Mouse (Mus musculus) Patski (cell line): ENCODE measurements at regions not wholly inside any gene's neighbourhood (a gene's known extent, or its start where the extent isn't known, plus 50 kb on each side); places are given as distances from the start of the nearest gene placed in this dataset.
A peak's percentile ranks its signal among the peaks of the same experiment; 100 is the strongest.

Experiments
- ATAC-seq: fragments of 100-300 bp; one replicate; pipeline ENCODE4 v1.8.0; 2021
- CTCF ChIA-PET: fragments of 350-600 bp; sonication (Branson Sonifier 250); formaldehyde crosslinking; loops from one replicate; lab custom pipeline; 2022; ENCODE audit warnings: inconsistent platforms; lab: Charles Lee
- POLR2A ChIA-PET: fragments of 350-600 bp; sonication (Branson Sonifier 250); formaldehyde crosslinking; loops from one replicate; lab custom pipeline; 2022; ENCODE audit warnings: antibody characterized with exemption, inconsistent platforms; lab: Charles Lee
- DNase-seq: peaks from one replicate; pipeline ENCODE4 v3.0.0-alpha.2; 2011; ENCODE audit warnings: low read depth, low spot score
- H3K27me3 ChIP-seq: fragments of 371-371 bp; one replicate; pipeline ENCODE4 v1.5.1; 2021
- CTCF ChIP-seq: fragments of 100-300 bp; IDR thresholded peaks from one replicate; pipeline ENCODE4 v1.5.1; 2021
- in situ Hi-C: fragments of 300-500 bp; cut with MboI; formaldehyde crosslinking; loops from 3 replicates; pipeline ENCODE4 v1.11.1; 2018; ENCODE audit warnings: low pct_unique_long_range_greater_than_20kb, mixed read lengths

- no peak for TF ChIP-seq CTCF
- DNase-seq: peak; percentile 12
- CTCF ChIA-PET: no interaction called here
- peak; percentile 79 for ATAC-seq
- POLR2A ChIA-PET: interaction anchor here (0.6 kb wide), 1 partner anchor 30 kb away, joined by 3 read pairs; no protein-coding TSS in a partner anchor
- H3K27me3 ChIP-seq: no peaks in the 10 kb centered on the region
- in situ Hi-C loops: no loop called here
Observed at GRCm38 (mm10) chr9:75955082-75955481, 59.6 kb upstream of the Hmgcll1 start.

- in situ Hi-C loops: no loop called here
- DNase-seq (no peak), ATAC-seq (no peak)
- TF ChIP-seq CTCF: no peak
- ChIA-PET POLR2A (no interaction called here), CTCF (no interaction called here)
- no peaks in the 10 kb centered on the region for H3K27me3 ChIP-seq
Observed at GRCm38 (mm10) chr9:75956370-75956769, 58.3 kb upstream of the Hmgcll1 start.

- no peaks in the 10 kb centered on the region for H3K27me3 ChIP-seq
- in situ Hi-C loops: no loop called here
- no peak for DNase-seq
- CTCF ChIA-PET: interaction anchor here (1.0 to 1.6 kb wide), 3 partner anchors 22 to 48 kb away, joined by 3 to 4 read pairs (median 3); no protein-coding TSS in a partner anchor
- TF ChIP-seq CTCF: no peak
- POLR2A ChIA-PET: no interaction called here
- no peak for ATAC-seq
Observed at GRCm38 (mm10) chr9:75958720-75959339, 55.8 kb upstream of the Hmgcll1 start.

GRCm38 (mm10) chr9:75959775-75960174 is 54.9 kb upstream of the Hmgcll1 start:
- POLR2A ChIA-PET: no interaction called here
- no peak for TF ChIP-seq CTCF
- no peaks in the 10 kb centered on the region for H3K27me3 ChIP-seq
- CTCF ChIA-PET: no interaction called here
- ATAC-seq (no peak), DNase-seq (no peak)
- in situ Hi-C loops: no loop called here

- ChIA-PET POLR2A (interaction anchor here (0.6 kb wide), 1 partner anchor 66 kb away, joined by 4 read pairs; no protein-coding TSS in a partner anchor), CTCF (interaction anchor here (1.0 kb wide), 1 partner anchor 49 kb away, joined by 3 read pairs; no protein-coding TSS in a partner anchor)
- TF ChIP-seq CTCF: no peak
- ATAC-seq: peak; percentile 92
- in situ Hi-C loops: no loop called here
- H3K27me3 ChIP-seq: no peaks in the 10 kb centered on the region
- DNase-seq: peak; percentile 31
Observed at GRCm38 (mm10) chr9:75960587-75961349, 53.9 kb upstream of the Hmgcll1 start.
